Mouse (Mus musculus): ENCODE measurements around the gene Mlxipl.

DNA sequence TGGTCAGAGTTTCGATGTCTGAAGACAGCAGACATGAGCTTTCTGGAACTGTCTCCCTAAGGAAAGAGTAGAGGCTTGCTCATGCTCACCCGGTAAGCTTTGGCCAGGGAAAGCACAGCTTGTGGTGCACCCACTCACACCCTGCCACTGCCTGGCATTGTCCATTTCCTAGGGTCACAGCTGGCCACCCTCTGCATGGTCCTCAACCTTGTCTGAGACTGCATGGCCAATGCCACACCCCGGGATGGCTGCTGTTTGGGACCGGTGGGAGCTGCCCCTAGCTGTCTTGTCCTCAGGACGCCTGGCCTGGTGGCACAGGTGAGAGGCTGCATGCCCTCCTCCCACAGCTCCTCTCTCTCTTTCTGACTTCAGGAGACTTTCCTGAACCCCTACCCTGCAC lies 41.2 kb upstream of the Mlxipl start:
- TF ChIP-seq CTCF (IDR thresholded peaks at IDR 0.05; ENCODE audit: extremely low read depth, insufficient read length, insufficient replicate concordance, low read depth, low read length), result no peak
- no peak for TF ChIP-seq POLR2A (IDR thresholded peaks at IDR 0.05; ENCODE audit: low read depth, low read length)
